Mouse (Mus musculus): ENCODE data around the gene Lcn2.

Gene Lcn2

GRCm38 (mm10) chr2:32413936-32414335 is 25.9 kb upstream of the Lcn2 start:
- no peak for DNase-seq (ENCODE audit: low spot score in 2 of 2)

- no peak for DNase-seq (ENCODE audit: low spot score in 2 of 2)
Measured at GRCm38 (mm10) chr2:32412742-32413531, 24.9 kb upstream of the Lcn2 start.

GRCm38 (mm10) chr2:32411407-32411806 is 23.4 kb upstream of the Lcn2 start:
- no peak for DNase-seq (ENCODE audit: low spot score in 2 of 2)

- DNase-seq (ENCODE audit: low spot score in 2 of 2), result no peak
Measured at GRCm38 (mm10) chr2:32408429-32409424, 20.7 kb upstream of the Lcn2 start.

- no peak for DNase-seq (ENCODE audit: low spot score in 2 of 2)
Measured at GRCm38 (mm10) chr2:32407144-32407824, 19.2 kb upstream of the Lcn2 start.

- peak; percentile 83 to 90 for DNase-seq (ENCODE audit: low spot score in 2 of 2)
Measured at GRCm38 (mm10) chr2:32404663-32405062, 16.6 kb upstream of the Lcn2 start.

- peak in 1 of 2 experiments; percentile 27 for DNase-seq (ENCODE audit: low spot score in 2 of 2)
Measured at GRCm38 (mm10) chr2:32396695-32397094, 8.6 kb upstream of the Lcn2 start.

GRCm38 (mm10) chr2:32395946-32396621 is 8.0 kb upstream of the Lcn2 start:
- peak; percentile 76 to 87 for DNase-seq (ENCODE audit: low spot score in 2 of 2)

- DNase-seq (ENCODE audit: low spot score in 2 of 2), result peak; percentile 88 to 98
Measured at GRCm38 (mm10) chr2:32395484-32395945, 7.5 kb upstream of the Lcn2 start, which contains the start of gene Ptges2. Gene Ptges2 (plus strand): TSS chr2:32395896.

- no peak for DNase-seq (ENCODE audit: low spot score in 2 of 2)
Measured at GRCm38 (mm10) chr2:32394973-32395372, 6.9 kb upstream of the Lcn2 start.

GRCm38 (mm10) chr2:32392063-32392462 is 4.0 kb upstream of the Lcn2 start:
- peak in 1 of 2 experiments; percentile 37 for DNase-seq (ENCODE audit: low spot score in 2 of 2)

- DNase-seq (ENCODE audit: low spot score in 2 of 2), result no peak
Measured at GRCm38 (mm10) chr2:32390871-32391270, 2.8 kb upstream of the Lcn2 start.

GRCm38 (mm10) chr2:32389157-32389556 is 1.1 kb upstream of the Lcn2 start:
- no peak for DNase-seq (ENCODE audit: low spot score in 2 of 2)

GRCm38 (mm10) chr2:32382689-32383088 is 5.4 kb downstream of the Lcn2 start:
- DNase-seq (ENCODE audit: low spot score in 2 of 2), result no peak

- peak; percentile 93 to 95 for DNase-seq (ENCODE audit: low spot score in 2 of 2)
Measured at GRCm38 (mm10) chr2:32381775-32382223, 6.3 kb downstream of the Lcn2 start, which contains the start of gene 1110008P14Rik. Gene 1110008P14Rik (minus strand): TSS chr2:32381938.

GRCm38 (mm10) chr2:32381141-32381774 is 6.8 kb downstream of the Lcn2 start:
- no peak for DNase-seq (ENCODE audit: low spot score in 2 of 2)

GRCm38 (mm10) chr2:32380001-32380500 is 8.0 kb downstream of the Lcn2 start:
- DNase-seq (ENCODE audit: low spot score in 2 of 2), result no peak

GRCm38 (mm10) chr2:32376963-32377362 is 11.1 kb downstream of the Lcn2 start:
- DNase-seq (ENCODE audit: low spot score in 2 of 2), result no peak

GRCm38 (mm10) chr2:32375317-32375940 is 12.6 kb downstream of the Lcn2 start:
- no peak for DNase-seq (ENCODE audit: low spot score in 2 of 2)

- DNase-seq (ENCODE audit: low spot score in 2 of 2), result no peak
Measured at GRCm38 (mm10) chr2:32374191-32374590, 13.9 kb downstream of the Lcn2 start.
